Mouse (Mus musculus): ENCODE data around the gene Zbed4. TPM values are rescaled to one million over a fixed set of nuclear protein-coding genes. Genes with fewer than 3 reads are reported as not detected.
"Not testable (repeated sequence)": the region's sequence is repeated elsewhere in the genome, so short reads cannot be mapped to it uniquely, and the experiment has no call there.

Zbed4 gene
- polyA plus RNA-seq, 1 experiment from 2014 or later: 35.1 TPM

DNA sequence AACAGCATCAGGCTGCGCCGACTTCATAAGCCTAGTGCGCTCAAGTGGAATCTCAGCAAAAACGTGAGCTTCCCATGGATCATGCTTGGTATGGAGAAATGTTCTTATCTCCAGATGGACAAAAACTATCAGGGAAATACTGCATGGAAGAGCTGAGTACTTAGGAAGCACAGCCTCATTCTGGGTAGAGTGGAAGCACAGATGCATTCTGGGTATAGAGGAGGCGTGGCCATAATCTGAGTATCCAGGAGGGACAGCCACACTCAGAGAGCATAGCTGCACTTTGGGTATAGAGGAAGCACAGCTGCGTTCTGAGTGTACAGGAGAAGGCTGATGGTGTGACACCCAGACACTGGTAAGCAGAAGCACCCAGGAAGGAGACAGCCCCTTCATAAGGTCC lies 50.9 kb downstream of the Zbed4 start:
- H3K9ac ChIP-seq (ENCODE audit: low read length): no peak overlapping the region
- no peak for ATAC-seq (ENCODE audit: insufficient number of reproducible peaks, low FRiP score, low TSS enrichment, low read depth)
- no peak overlapping the region for H3K4me3 ChIP-seq (ENCODE audit: low read depth, low read length)
- H3K27ac ChIP-seq (replicated peaks; ENCODE audit: low read depth, low read length): no peak overlapping the region
- no peak for DNase-seq (ENCODE audit: low spot score)
- H3K4me2 ChIP-seq (ENCODE audit: low read depth, severe bottlenecking): no peak overlapping the region
- H3K27me3 ChIP-seq (ENCODE audit: control insufficient read depth, insufficient read depth, low read length): no peaks in the 10 kb centered on the region
- 89% methylated on average over 6 of the region's 6 CpGs for WGBS
- H3K4me1 ChIP-seq (ENCODE audit: control insufficient read depth, insufficient read depth, low read length): no peaks in the 10 kb centered on the region
- peaks cover 10% of the 10 kb centered on the region for H3K36me3 ChIP-seq (ENCODE audit: control insufficient read depth, insufficient read depth, low read length)
- no peaks in the 10 kb centered on the region for H3K9me3 ChIP-seq (ENCODE audit: control insufficient read depth, low read length)

GRCm38 (mm10) chr15:88808121-88808520 lies 56.7 kb downstream of the Zbed4 start:
- Histone ChIP-seq H3K27me3 (ENCODE audit: control insufficient read depth, insufficient read depth, low read length) (no peaks in the 10 kb centered on the region), H3K36me3 (ENCODE audit: control insufficient read depth, insufficient read depth, low read length) (peaks cover 10% of the 10 kb centered on the region), H3K4me1 (ENCODE audit: control insufficient read depth, insufficient read depth, low read length) (no peaks in the 10 kb centered on the region), H3K9me3 (ENCODE audit: control insufficient read depth, low read length) (no peaks in the 10 kb centered on the region), H3K4me2 (ENCODE audit: low read depth, severe bottlenecking) (no peak overlapping the region), H3K4me3 (ENCODE audit: low read depth, low read length) (no peak overlapping the region), H3K9ac (ENCODE audit: low read length) (no peak overlapping the region), H3K27ac (replicated peaks; ENCODE audit: low read depth, low read length) (no peak overlapping the region)
- no peak for ATAC-seq (ENCODE audit: insufficient number of reproducible peaks, low FRiP score, low TSS enrichment, low read depth)
- WGBS: 89% methylated on average over 8 of the region's 8 CpGs
- DNase-seq (ENCODE audit: low spot score): no peak

- H3K36me3 ChIP-seq (ENCODE audit: control insufficient read depth, insufficient read depth, low read length): peaks cover 14% of the 10 kb centered on the region
- no peak overlapping the region for H3K9ac ChIP-seq (ENCODE audit: low read length)
- no peak for DNase-seq (ENCODE audit: low spot score)
- no peak overlapping the region for H3K27ac ChIP-seq (replicated peaks; ENCODE audit: low read depth, low read length)
- H3K4me3 ChIP-seq (ENCODE audit: low read depth, low read length): no peak overlapping the region
- no peaks in the 10 kb centered on the region for H3K27me3 ChIP-seq (ENCODE audit: control insufficient read depth, insufficient read depth, low read length)
- no peaks in the 10 kb centered on the region for H3K4me1 ChIP-seq (ENCODE audit: control insufficient read depth, insufficient read depth, low read length)
- 95% methylated on average over 2 of the region's 2 CpGs for WGBS
- H3K4me2 ChIP-seq (ENCODE audit: low read depth, severe bottlenecking): no peak overlapping the region
- ATAC-seq (ENCODE audit: insufficient number of reproducible peaks, low FRiP score, low TSS enrichment, low read depth): no peak
- no peaks in the 10 kb centered on the region for H3K9me3 ChIP-seq (ENCODE audit: control insufficient read depth, low read length)
Measured at GRCm38 (mm10) chr15:88810369-88810768, 58.9 kb downstream of the Zbed4 start.

DNA sequence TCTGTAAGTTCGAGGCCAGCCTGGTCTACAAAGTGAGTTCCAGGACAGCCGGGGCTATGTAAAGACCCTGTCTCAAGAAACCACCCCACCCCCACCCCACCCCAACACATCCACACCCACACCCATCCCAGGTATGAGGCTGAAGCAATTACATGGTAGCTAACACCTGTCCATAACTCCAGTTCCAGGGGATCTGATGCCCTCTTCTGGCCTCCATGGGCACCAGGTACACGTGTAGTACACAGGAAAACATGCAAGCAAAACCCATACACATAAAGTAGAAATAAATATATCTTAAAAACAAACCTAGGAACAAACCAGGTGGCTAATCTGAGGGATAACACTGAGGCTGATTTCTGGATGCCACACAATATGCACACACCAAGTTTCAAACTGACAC lies 61.8 kb downstream of the Zbed4 start:
- WGBS: 92% methylated on average over 3 of the region's 3 CpGs
- no peak overlapping the region for H3K27ac ChIP-seq (replicated peaks; ENCODE audit: low read depth, low read length)
- H3K36me3 ChIP-seq (ENCODE audit: control insufficient read depth, insufficient read depth, low read length): peaks cover 7% of the 10 kb centered on the region
- no peaks in the 10 kb centered on the region for H3K9me3 ChIP-seq (ENCODE audit: control insufficient read depth, low read length)
- no peaks in the 10 kb centered on the region for H3K27me3 ChIP-seq (ENCODE audit: control insufficient read depth, insufficient read depth, low read length)
- no peaks in the 10 kb centered on the region for H3K4me1 ChIP-seq (ENCODE audit: control insufficient read depth, insufficient read depth, low read length)
- no peak overlapping the region for H3K4me3 ChIP-seq (ENCODE audit: low read depth, low read length)
- no peak for DNase-seq (ENCODE audit: low spot score)
- ATAC-seq (ENCODE audit: insufficient number of reproducible peaks, low FRiP score, low TSS enrichment, low read depth): no peak
- H3K9ac ChIP-seq (ENCODE audit: low read length): no peak overlapping the region
- H3K4me2 ChIP-seq (ENCODE audit: low read depth, severe bottlenecking): no peak overlapping the region

DNA sequence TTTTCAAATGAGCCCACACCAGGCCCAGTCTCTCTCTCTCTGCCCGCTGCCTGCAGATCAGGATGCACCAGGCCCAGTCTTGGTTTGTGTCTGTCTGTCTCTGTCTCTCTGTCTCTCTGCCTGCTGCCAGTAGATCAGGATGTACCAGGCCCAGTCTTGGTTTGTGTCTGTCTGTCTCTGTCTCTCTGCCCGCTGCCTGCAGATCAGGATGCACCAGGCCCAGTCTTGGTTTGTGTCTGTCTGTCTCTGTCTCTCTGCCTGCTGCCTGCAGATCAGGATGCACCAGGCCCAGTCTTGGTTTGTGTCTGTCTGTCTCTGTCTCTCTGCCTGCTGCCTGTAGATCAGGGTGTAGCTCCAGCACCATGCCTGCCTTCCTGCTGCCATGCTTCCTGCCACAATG lies 62.4 kb downstream of the Zbed4 start:
- 98% methylated on average over 2 of the region's 2 CpGs for WGBS
- not testable (repeated sequence) for H3K4me3 ChIP-seq (ENCODE audit: low read depth, low read length); ATAC-seq (ENCODE audit: insufficient number of reproducible peaks, low FRiP score, low TSS enrichment, low read depth); H3K4me1 ChIP-seq (ENCODE audit: control insufficient read depth, insufficient read depth, low read length); H3K27me3 ChIP-seq (ENCODE audit: control insufficient read depth, insufficient read depth, low read length); H3K36me3 ChIP-seq (ENCODE audit: control insufficient read depth, insufficient read depth, low read length); H3K9ac ChIP-seq (ENCODE audit: low read length); H3K9me3 ChIP-seq (ENCODE audit: control insufficient read depth, low read length); DNase-seq (ENCODE audit: low spot score); H3K27ac ChIP-seq (replicated peaks; ENCODE audit: low read depth, low read length); H3K4me2 ChIP-seq (ENCODE audit: low read depth, severe bottlenecking)

DNA sequence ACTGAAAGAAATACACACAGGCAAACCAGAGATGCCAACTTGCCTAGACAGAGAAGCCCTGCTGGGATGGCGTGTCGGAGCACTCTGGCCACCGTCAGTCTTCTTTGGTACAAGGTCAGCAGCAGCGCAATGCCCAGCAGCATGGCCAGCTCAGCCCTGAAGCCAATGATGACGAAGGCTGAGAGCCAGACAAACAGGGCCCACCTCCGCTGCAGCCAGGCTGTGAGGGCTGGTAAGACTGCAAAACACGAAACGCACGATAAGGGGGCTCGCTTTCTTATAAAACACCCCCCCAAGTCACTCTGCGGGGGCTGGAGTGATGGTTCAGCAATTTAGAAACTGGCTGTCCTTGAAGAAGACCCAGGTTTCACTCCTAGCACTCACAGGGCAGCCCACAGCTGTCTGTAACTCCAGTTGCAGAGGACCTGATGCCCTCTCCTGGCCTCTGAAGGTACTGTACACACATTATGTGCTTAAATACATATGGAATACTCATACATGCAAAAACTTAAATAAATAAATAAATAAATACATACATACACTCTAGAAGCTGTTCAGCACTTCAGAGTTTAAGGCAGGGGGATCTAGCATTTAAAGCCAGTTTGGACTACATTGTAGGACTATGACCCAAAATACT lies 63.1 kb downstream of the Zbed4 start:
- Histone ChIP-seq H3K4me2 (ENCODE audit: low read depth, severe bottlenecking) (no peak overlapping the region), H3K9ac (ENCODE audit: low read length) (no peak overlapping the region), H3K9me3 (ENCODE audit: control insufficient read depth, low read length) (no peaks in the 10 kb centered on the region), H3K27ac (replicated peaks; ENCODE audit: low read depth, low read length) (no peak overlapping the region), H3K4me1 (ENCODE audit: control insufficient read depth, insufficient read depth, low read length) (no peaks in the 10 kb centered on the region), H3K27me3 (ENCODE audit: control insufficient read depth, insufficient read depth, low read length) (no peaks in the 10 kb centered on the region), H3K36me3 (ENCODE audit: control insufficient read depth, insufficient read depth, low read length) (peaks cover 7% of the 10 kb centered on the region), H3K4me3 (ENCODE audit: low read depth, low read length) (no peak overlapping the region)
- WGBS: 96% methylated on average over 11 of the region's 11 CpGs
- no peak for DNase-seq (ENCODE audit: low spot score)
- no peak for ATAC-seq (ENCODE audit: insufficient number of reproducible peaks, low FRiP score, low TSS enrichment, low read depth)

- no peaks in the 10 kb centered on the region for H3K9me3 ChIP-seq (ENCODE audit: control insufficient read depth, low read length)
- DNase-seq (ENCODE audit: low spot score) (no peak), ATAC-seq (ENCODE audit: insufficient number of reproducible peaks, low FRiP score, low TSS enrichment, low read depth) (no peak)
- WGBS: 90% methylated on average over 6 of the region's 6 CpGs
- H3K36me3 ChIP-seq (ENCODE audit: control insufficient read depth, insufficient read depth, low read length): peaks cover 7% of the 10 kb centered on the region
- no peak overlapping the region for H3K27ac ChIP-seq (replicated peaks; ENCODE audit: low read depth, low read length)
- H3K4me1 ChIP-seq (ENCODE audit: control insufficient read depth, insufficient read depth, low read length): peaks cover 1% of the 10 kb centered on the region; the same call in 1 of the 2 replicates
- H3K9ac ChIP-seq (ENCODE audit: low read length): no peak overlapping the region
- H3K27me3 ChIP-seq (ENCODE audit: control insufficient read depth, insufficient read depth, low read length): no peaks in the 10 kb centered on the region
- H3K4me3 ChIP-seq (ENCODE audit: low read depth, low read length): no peak overlapping the region
- H3K4me2 ChIP-seq (ENCODE audit: low read depth, severe bottlenecking): no peak overlapping the region
Measured at GRCm38 (mm10) chr15:88815196-88815700, 63.8 kb downstream of the Zbed4 start.

GRCm38 (mm10) chr15:88819026-88819905 lies 67.8 kb downstream of the Zbed4 start, which contains the start of the genes Alg12 and Creld2:
TSS of gene Alg12 (minus strand) at chr15:88819318.
TSS of gene Creld2 (plus strand) at chr15:88819646.
- peaks cover 19% of the 10 kb centered on the region for H3K36me3 ChIP-seq (ENCODE audit: control insufficient read depth, insufficient read depth, low read length)
- peaks cover 4% of the 10 kb centered on the region; the same call in 1 of the 2 replicates for H3K4me1 ChIP-seq (ENCODE audit: control insufficient read depth, insufficient read depth, low read length)
- DNase-seq (ENCODE audit: low spot score) (peak; percentile 99), ATAC-seq (ENCODE audit: insufficient number of reproducible peaks, low FRiP score, low TSS enrichment, low read depth) (peak; percentile 98)
- peak within 1 kb of the TSS; percentile 84 for H3K4me3 ChIP-seq (ENCODE audit: low read depth, low read length)
- no peaks in the 10 kb centered on the region for H3K27me3 ChIP-seq (ENCODE audit: control insufficient read depth, insufficient read depth, low read length)
- H3K27ac ChIP-seq (replicated peaks; ENCODE audit: low read depth, low read length): no peak within 1 kb of the TSS
- under 1% methylated on average over 88 of the region's 88 CpGs for WGBS
- peak within 1 kb of the TSS; percentile 83 for H3K4me2 ChIP-seq (ENCODE audit: low read depth, severe bottlenecking)
- peak within 1 kb of the TSS; percentile 74 for H3K9ac ChIP-seq (ENCODE audit: low read length)
- H3K9me3 ChIP-seq (ENCODE audit: control insufficient read depth, low read length): no peaks in the 10 kb centered on the region

Data from limb, embryonic 11.5 days (tissue).